Mouse (Mus musculus): ENCODE results near the gene Thyn1. TPM values are rescaled to one million over a fixed set of nuclear protein-coding genes. Genes with fewer than 3 reads are reported as not detected.

The Thyn1 gene
- total and polyA plus RNA-seq, 3 experiments = 141 to 203 (median 150) TPM

GRCm38 (mm10) chr9:26993118-26993517, 6.4 kb upstream of the Thyn1 start:
- DNase-seq (ENCODE audit: extremely low read depth) = no peak
- H3K79me2 ChIP-seq (replicated peaks; ENCODE audit: control insufficient read depth, extremely low read depth, insufficient read depth, poor library complexity, severe bottlenecking) = peaks cover 2% of the 10 kb centered on the region
- no peaks in the 10 kb centered on the region for H3K27me3 ChIP-seq (replicated peaks)
- TF ChIP-seq E2F4 (IDR thresholded peaks at IDR 0.05; ENCODE audit: insufficient replicate concordance, low read depth, low read length) (no peak), SMC3 (IDR thresholded peaks at IDR 0.05; ENCODE audit: low read depth, low read length) (no peak), USF2 (conservative IDR thresholded peaks at IDR 0.05; ENCODE audit: low read depth, low read length) (no peak), HCFC1 (IDR thresholded peaks at IDR 0.05; ENCODE audit: low read depth, low read length) (no peak), MAX (IDR thresholded peaks at IDR 0.05; ENCODE audit: low read length) (no peak), CHD1 (IDR thresholded peaks at IDR 0.05; ENCODE audit: low read depth, low read length) (no peak), TBP (conservative IDR thresholded peaks at IDR 0.05; ENCODE audit: low read depth, low read length) (no peak), TCF12 (IDR thresholded peaks at IDR 0.05; ENCODE audit: low read depth, low read length) (no peak), ETS1 (conservative IDR thresholded peaks at IDR 0.05; ENCODE audit: low read depth, low read length) (no peak), PAX5 (IDR thresholded peaks at IDR 0.05; ENCODE audit: low read length) (no peak), UBTF (IDR thresholded peaks at IDR 0.05; ENCODE audit: low read depth, low read length) (no peak), RCOR1 (conservative IDR thresholded peaks at IDR 0.05; ENCODE audit: low read depth, low read length) (no peak), IRF4 (IDR thresholded peaks at IDR 0.05; ENCODE audit: low read depth, low read length) (no peak), USF1 (IDR thresholded peaks at IDR 0.05; ENCODE audit: low read depth, low read length) (no peak), ZC3H11A (IDR thresholded peaks at IDR 0.05; ENCODE audit: low read depth, low read length) (no peak)
- H3K4me1 ChIP-seq (ENCODE audit: control insufficient read depth in 1 of 2, insufficient read depth in 2 of 2) = peaks cover 4 to 16% of the 10 kb centered on the region in 2 experiments; a peak in 2 of 4 replicates
- no peak overlapping the region for H3K27ac ChIP-seq (ENCODE audit: insufficient read depth, low read depth)
- in situ Hi-C loops (cut with MboI; ENCODE audit: low pct_ligation_motif_present, low pct_unique_long_range_greater_than_20kb, low sequenced_read_pairs) = no loop called here
- dilution Hi-C loops (cut with MboI; ENCODE audit: extremely low pct_ligation_motif_present, extremely low pct_unique_long_range_greater_than_20kb, low sequenced_read_pairs) = no loop called here
- H3K36me3 ChIP-seq (replicated peaks in 1 of 2; ENCODE audit: control insufficient read depth in 1 of 2, insufficient read depth in 1 of 2, low read length in 1 of 2) = peaks cover 23 to 46% of the 10 kb centered on the region in 2 experiments
- no peaks in the 10 kb centered on the region for H3K9me3 ChIP-seq (replicated peaks; ENCODE audit: low read length)
- H3K4me2 ChIP-seq (ENCODE audit: insufficient read depth, low read depth, poor library complexity, severe bottlenecking) = no peak overlapping the region
- H3K9ac ChIP-seq (ENCODE audit: insufficient read depth, low read depth) = no peak overlapping the region
- H3K4me3 ChIP-seq (replicated peaks in 1 of 3; ENCODE audit: low read depth in 2 of 3, low read length in 2 of 3, poor library complexity in 1 of 3) = no peak overlapping the region

- Histone ChIP-seq H3K36me3 (replicated peaks in 1 of 2; ENCODE audit: control insufficient read depth in 1 of 2, insufficient read depth in 1 of 2, low read length in 1 of 2) (peaks cover 22 to 45% of the 10 kb centered on the region in 2 experiments), H3K79me2 (replicated peaks; ENCODE audit: control insufficient read depth, extremely low read depth, insufficient read depth, poor library complexity, severe bottlenecking) (peaks cover 8% of the 10 kb centered on the region), H3K27ac (ENCODE audit: insufficient read depth, low read depth) (no peak overlapping the region), H3K4me1 (ENCODE audit: control insufficient read depth in 1 of 2, insufficient read depth in 2 of 2) (peaks cover 6 to 19% of the 10 kb centered on the region in 2 experiments; a peak in 2 of 4 replicates), H3K9me3 (replicated peaks; ENCODE audit: low read length) (no peaks in the 10 kb centered on the region), H3K4me2 (ENCODE audit: insufficient read depth, low read depth, poor library complexity, severe bottlenecking) (no peak overlapping the region), H3K27me3 (replicated peaks) (no peaks in the 10 kb centered on the region), H3K9ac (ENCODE audit: insufficient read depth, low read depth) (no peak overlapping the region), H3K4me3 (replicated peaks in 1 of 3; ENCODE audit: low read depth in 2 of 3, low read length in 2 of 3, poor library complexity in 1 of 3) (no peak overlapping the region)
- no peak for TF ChIP-seq CHD2 (IDR thresholded peaks at IDR 0.05; ENCODE audit: low read length)
- TF ChIP-seq ZC3H11A (IDR thresholded peaks at IDR 0.05; ENCODE audit: low read depth, low read length) = no peak
- no peak for TF ChIP-seq IRF4 (IDR thresholded peaks at IDR 0.05; ENCODE audit: low read depth, low read length)
- TF ChIP-seq UBTF (IDR thresholded peaks at IDR 0.05; ENCODE audit: low read depth, low read length) = no peak
- TF ChIP-seq JUND (conservative IDR thresholded peaks at IDR 0.05; ENCODE audit: low read depth, low read length) = no peak
- TF ChIP-seq JUN (IDR thresholded peaks at IDR 0.05; ENCODE audit: insufficient read depth, low read depth, low read length) = no peak
- TF ChIP-seq USF1 (IDR thresholded peaks at IDR 0.05; ENCODE audit: low read depth, low read length) = no peak
- no peak for TF ChIP-seq ZMIZ1 (IDR thresholded peaks at IDR 0.05; ENCODE audit: low read depth, low read length)
- TF ChIP-seq TCF12 (IDR thresholded peaks at IDR 0.05; ENCODE audit: low read depth, low read length) = no peak
- TF ChIP-seq POLR2AphosphoS2 (IDR thresholded peaks at IDR 0.05; ENCODE audit: low read depth, low read length) = no peak
- TF ChIP-seq E2F4 (IDR thresholded peaks at IDR 0.05; ENCODE audit: insufficient replicate concordance, low read depth, low read length) = no peak
- no peak for TF ChIP-seq SIN3A (IDR thresholded peaks at IDR 0.05; ENCODE audit: low read length)
- no peak for TF ChIP-seq KAT2A (IDR thresholded peaks at IDR 0.05; ENCODE audit: insufficient replicate concordance, low read length)
- no peak for TF ChIP-seq GABPA (IDR thresholded peaks at IDR 0.05; ENCODE audit: insufficient replicate concordance, low read depth, low read length)
- no peak for TF ChIP-seq BHLHE40 (IDR thresholded peaks at IDR 0.05; ENCODE audit: low read depth, low read length)
- TF ChIP-seq ZKSCAN1 (IDR thresholded peaks at IDR 0.05; ENCODE audit: borderline replicate concordance, low read depth, low read length) = no peak
- dilution Hi-C loops (cut with MboI; ENCODE audit: extremely low pct_ligation_motif_present, extremely low pct_unique_long_range_greater_than_20kb, low sequenced_read_pairs) (no loop called here), in situ Hi-C loops (cut with MboI; ENCODE audit: low pct_ligation_motif_present, low pct_unique_long_range_greater_than_20kb, low sequenced_read_pairs) (no loop called here)
- no peak for DNase-seq (ENCODE audit: extremely low read depth)
Measured at GRCm38 (mm10) chr9:26993900-26994299, 5.6 kb upstream of the Thyn1 start.

Measured in CH12.LX (cell line).